Mouse (Mus musculus): Measurements from ENCODE around the gene Fam71e1.

Gene Fam71e1

GRCm38 (mm10) chr7:44534242-44534641 lies 37.9 kb downstream of the Fam71e1 start:
- DNase-seq (ENCODE audit: low read depth, low spot score) = no peak

- no peak for DNase-seq (ENCODE audit: low read depth, low spot score)
Measured at GRCm38 (mm10) chr7:44534656-44535441, 38.5 kb downstream of the Fam71e1 start.

DNA sequence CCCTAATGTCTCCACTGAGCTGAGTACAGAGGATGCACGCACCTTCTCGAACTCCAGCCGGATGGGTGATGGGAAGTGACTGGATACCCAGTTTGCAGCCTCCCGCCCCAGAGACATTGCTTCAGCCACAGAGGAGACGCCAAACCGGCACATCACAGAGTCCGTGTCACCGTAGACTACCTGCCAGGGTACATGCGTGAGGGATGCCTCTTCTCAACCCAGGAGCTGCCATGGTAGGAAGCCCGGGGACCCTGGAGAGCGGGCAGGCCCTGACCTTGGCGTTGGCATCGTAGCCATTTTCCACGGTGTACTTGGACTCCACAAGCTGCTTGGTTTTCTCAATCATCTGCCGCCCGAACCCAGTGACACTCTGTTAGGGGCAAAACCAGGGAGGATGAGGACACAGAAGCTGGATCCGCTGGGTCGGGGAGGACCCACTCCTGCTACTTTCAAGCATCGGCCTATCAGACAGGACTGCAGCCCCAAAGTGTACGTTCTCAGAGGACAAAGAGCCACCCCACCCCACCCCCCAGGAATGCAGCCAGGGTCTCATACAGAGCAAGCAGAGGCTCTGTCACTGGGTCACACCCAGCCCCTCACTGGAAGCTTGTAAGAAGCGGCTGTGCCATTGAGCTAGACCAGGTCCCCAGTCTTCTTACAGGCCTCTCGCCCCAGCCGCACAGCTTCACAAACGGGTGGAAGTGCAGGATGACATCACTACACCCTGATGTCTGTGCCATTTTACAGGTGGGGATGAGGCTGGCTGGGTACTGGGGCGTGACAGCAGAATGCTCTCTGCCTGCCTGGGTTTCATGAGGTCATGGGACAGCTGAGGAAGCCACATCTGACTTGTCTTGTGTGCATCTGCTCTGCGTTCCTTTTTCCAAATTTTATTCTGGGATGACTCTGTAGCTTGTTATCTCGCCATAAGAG lies 39.5 kb downstream of the Fam71e1 start:
- no peak for DNase-seq (ENCODE audit: low read depth, low spot score)

DNA sequence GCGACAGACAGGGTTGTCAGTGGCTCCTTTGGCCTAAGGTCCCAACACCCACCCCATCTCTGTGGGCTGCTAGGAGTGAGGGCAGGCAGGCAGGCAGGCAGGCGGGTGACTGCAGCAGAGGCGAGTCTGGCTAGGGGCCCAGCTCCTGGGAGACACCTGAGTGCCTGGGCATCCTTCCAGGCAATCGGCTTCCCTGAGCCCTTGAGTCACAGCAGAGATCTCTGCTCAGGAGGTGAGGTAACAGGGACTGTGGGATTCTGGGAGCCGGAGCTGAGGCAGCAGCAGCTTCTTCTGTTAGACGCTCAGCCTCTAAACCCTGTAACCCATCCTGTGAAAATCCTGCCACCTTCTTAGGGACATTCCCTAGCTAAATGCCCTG lies 40.2 kb downstream of the Fam71e1 start:
- no peak for DNase-seq (ENCODE audit: low read depth, low spot score)

GRCm38 (mm10) chr7:44537009-44537408 lies 40.6 kb downstream of the Fam71e1 start:
- DNase-seq (ENCODE audit: low read depth, low spot score) = no peak

DNA sequence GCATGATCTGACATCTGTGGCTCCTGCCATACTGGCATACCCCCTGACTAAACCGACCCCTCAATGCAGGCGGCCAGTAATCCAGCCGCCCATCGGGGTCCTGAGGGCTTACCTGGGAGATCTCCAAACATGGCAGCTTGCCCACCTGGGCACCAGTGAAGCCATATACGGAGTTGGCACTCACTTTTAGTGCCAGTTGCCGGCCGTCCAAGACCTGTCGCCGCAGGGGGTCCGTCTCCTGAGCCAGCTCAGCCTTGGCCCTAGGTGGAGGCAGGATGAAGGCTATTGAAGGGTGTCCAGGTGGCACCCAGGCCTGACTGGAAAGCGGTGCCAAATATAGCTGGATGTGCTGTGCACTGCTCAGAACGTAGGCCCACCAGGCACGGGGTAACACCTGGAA lies 41.1 kb downstream of the Fam71e1 start:
- no peak for DNase-seq (ENCODE audit: low read depth, low spot score)

DNA sequence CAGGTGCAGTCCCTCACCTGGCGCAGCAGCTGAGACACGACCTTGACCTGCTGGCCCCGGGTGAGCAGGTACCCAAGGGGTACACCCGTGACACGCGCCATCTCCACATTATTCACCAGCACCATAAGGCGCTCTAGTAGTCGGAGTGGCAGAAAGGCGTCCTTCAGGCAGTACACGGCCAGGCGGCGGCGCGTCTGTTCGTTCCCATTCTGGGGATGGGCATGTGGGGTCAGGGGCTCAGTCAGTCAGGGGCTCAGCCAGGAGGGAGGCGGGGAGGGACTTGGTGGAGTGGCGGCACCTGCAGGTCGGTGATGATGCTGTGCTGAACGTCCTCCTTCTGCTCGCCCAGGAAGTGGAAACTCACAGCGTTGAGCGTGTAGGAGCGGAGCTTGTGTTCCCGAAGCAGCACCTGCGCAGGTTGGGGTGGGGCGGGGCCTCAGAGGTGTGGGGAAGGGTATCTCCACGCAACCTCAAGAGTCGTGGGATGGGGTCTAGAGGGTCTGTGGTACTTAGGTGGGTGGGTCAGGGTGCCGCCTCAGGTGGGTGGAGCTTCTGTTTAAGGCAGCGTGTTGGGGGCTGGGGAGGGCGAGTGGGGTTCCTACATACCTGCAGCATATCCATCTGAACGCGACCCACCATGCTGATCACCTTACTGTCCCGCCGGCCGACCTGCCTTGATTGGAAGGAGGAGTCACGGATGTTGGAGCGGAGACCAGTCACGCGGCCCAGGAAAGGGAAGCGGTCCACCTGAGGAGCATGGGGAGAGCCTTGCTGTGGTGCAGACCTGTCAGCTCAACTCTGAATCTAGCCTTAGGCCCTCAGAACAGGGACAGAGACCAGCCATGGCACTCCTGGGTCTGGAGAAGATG lies 42.6 kb downstream of the Fam71e1 start:
- DNase-seq (ENCODE audit: low read depth, low spot score) = no peak

DNA sequence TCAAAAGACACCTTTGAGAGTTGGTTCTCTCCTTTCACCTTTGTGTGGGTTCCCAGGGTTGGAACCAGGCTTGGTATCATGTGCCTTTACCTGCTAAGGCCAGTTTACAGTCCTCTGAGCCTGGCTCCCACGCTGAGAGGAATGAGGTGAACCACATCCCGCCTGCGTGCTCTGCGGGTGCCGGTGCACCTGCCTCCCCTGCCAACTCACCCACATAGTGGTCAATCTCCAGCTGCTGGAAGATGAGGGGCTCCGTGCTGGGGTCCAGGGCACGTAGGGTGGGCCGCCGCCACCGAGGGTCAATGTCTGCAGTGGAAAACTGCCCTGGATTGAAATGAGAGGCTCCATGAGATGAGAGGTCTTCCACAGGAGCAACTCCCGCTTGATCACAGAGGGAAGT lies 46.2 kb downstream of the Fam71e1 start:
- DNase-seq (ENCODE audit: low read depth, low spot score) = no peak

- DNase-seq (ENCODE audit: low read depth, low spot score) = no peak
Measured at GRCm38 (mm10) chr7:44543071-44543470, 46.7 kb downstream of the Fam71e1 start.

- DNase-seq (ENCODE audit: low read depth, low spot score) = no peak
Measured at GRCm38 (mm10) chr7:44546274-44546673, 49.9 kb downstream of the Fam71e1 start.

GRCm38 (mm10) chr7:44547041-44547440 lies 50.7 kb downstream of the Fam71e1 start:
- peak; percentile 70 for DNase-seq (ENCODE audit: low read depth, low spot score)

DNA sequence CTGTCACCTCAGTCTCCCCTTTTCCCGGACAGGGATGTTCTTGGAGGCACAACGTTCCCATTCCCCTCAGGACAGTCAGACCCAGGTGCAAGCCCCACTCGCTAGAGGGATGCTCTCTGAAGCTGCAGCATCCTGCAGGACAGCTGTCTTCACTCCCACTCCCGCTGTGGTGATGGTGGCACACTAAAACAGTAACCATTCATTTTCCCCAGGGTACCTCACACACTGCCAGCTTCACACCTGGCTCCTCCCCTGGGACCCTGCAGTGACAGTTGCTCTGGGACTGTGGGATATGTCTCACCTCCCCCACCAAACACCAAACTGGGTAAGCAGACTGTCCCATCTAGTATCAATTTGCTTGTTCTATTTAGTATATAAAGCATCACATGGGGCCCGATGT lies 51.3 kb downstream of the Fam71e1 start:
- DNase-seq (ENCODE audit: low read depth, low spot score) = peak; percentile 22

GRCm38 (mm10) chr7:44548497-44549087 lies 52.2 kb downstream of the Fam71e1 start, which contains the start of gene Pold1:
TSS of gene Pold1 (minus strand) at chr7:44548849.
- DNase-seq (ENCODE audit: low read depth, low spot score) = peak; percentile 99

DNA sequence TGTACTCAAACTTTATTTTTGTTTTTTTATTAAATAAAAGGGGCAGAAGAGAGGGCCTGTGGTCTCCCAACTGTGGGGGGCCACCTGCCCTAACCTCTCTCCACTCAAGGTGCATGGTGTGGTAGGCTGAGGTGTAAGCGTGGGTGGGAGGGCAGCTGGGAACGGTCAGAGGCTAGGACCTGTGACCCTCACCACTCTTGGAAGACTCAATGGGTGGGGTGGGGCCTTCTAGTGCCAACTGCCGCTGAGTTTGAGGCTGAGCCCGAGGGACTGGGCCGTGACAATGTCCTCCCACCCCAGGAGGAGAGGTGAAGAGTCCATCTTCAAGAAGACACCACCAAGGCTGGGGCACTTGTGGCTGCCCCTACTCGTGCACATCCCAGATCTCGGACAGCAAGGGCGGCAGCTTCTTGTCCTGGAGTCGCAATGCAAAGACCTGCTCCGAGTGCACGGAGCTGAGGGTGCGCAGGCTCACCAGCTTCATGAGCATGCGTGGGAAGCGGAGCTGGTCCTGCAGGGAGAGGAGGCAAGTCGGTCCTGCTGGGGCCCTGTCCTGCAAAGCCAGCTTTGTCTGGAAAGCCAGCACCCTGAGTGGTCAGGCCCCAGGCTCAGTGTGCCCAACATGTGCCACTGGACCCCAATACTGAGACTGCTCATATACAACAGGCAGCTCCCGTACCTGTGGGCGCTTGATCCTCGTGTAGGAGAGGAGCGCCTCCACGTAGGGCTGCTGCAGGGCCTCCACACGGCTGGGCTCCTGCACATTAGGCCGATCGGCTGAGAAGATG lies 53.4 kb downstream of the Fam71e1 start:
- no peak for DNase-seq (ENCODE audit: low read depth, low spot score)

- DNase-seq (ENCODE audit: low read depth, low spot score) = no peak
Measured at GRCm38 (mm10) chr7:44550409-44550678, 54.0 kb downstream of the Fam71e1 start.

Data from CD4-positive helper T cell, adult 2 months (primary cell).